Mouse (Mus musculus): Measurements from ENCODE around the gene Il3.

Gene Il3

GRCm38 (mm10) chr11:54287821-54288453 lies 20.9 kb upstream of the Il3 start:
- DNase-seq (ENCODE audit: extremely low read depth, low read depth, low spot score): no peak

- no peak for DNase-seq (ENCODE audit: extremely low read depth, low read depth, low spot score)
These were observed 4.4 kb upstream of the Il3 start for GRCm38 (mm10) chr11:54271437-54271949.

GRCm38 (mm10) chr11:54269191-54269896 lies 2.3 kb upstream of the Il3 start:
- no peak for DNase-seq (ENCODE audit: extremely low read depth, low read depth, low spot score)

- no peak for DNase-seq (ENCODE audit: extremely low read depth, low read depth, low spot score)
These were observed 2.5 kb downstream of the Il3 start for GRCm38 (mm10) chr11:54264542-54264941.

GRCm38 (mm10) chr11:54263405-54264031 lies 3.6 kb downstream of the Il3 start:
- DNase-seq (ENCODE audit: extremely low read depth, low read depth, low spot score): no peak

GRCm38 (mm10) chr11:54256624-54257376 lies 10.3 kb downstream of the Il3 start:
- DNase-seq (ENCODE audit: extremely low read depth, low read depth, low spot score): no peak

- no peak for DNase-seq (ENCODE audit: extremely low read depth, low read depth, low spot score)
These were observed 13.0 kb downstream of the Il3 start for GRCm38 (mm10) chr11:54254114-54254513.

- DNase-seq (ENCODE audit: extremely low read depth, low read depth, low spot score): no peak
These were observed 16.5 kb downstream of the Il3 start for GRCm38 (mm10) chr11:54250575-54250974.

- DNase-seq (ENCODE audit: extremely low read depth, low read depth, low spot score): no peak
These were observed 17.3 kb downstream of the Il3 start for GRCm38 (mm10) chr11:54249748-54250147.

- no peak for DNase-seq (ENCODE audit: extremely low read depth, low read depth, low spot score)
These were observed 17.9 kb downstream of the Il3 start, which contains the start of gene Csf2 for GRCm38 (mm10) chr11:54248940-54249717. Csf2 (minus strand) TSS chr11:54249667.

- DNase-seq (ENCODE audit: extremely low read depth, low read depth, low spot score): no peak
These were observed 19.7 kb downstream of the Il3 start for GRCm38 (mm10) chr11:54247251-54247950.

GRCm38 (mm10) chr11:54244465-54244864 lies 22.6 kb downstream of the Il3 start:
- DNase-seq (ENCODE audit: extremely low read depth, low read depth, low spot score): no peak

- DNase-seq (ENCODE audit: extremely low read depth, low read depth, low spot score): no peak
These were observed 24.6 kb downstream of the Il3 start for GRCm38 (mm10) chr11:54242494-54242893.

- no peak for DNase-seq (ENCODE audit: extremely low read depth, low read depth, low spot score)
These were observed 30.1 kb downstream of the Il3 start for GRCm38 (mm10) chr11:54236939-54237338.

- no peak for DNase-seq (ENCODE audit: extremely low read depth, low read depth, low spot score)
These were observed 39.6 kb downstream of the Il3 start for GRCm38 (mm10) chr11:54227478-54227877.

GRCm38 (mm10) chr11:54224475-54224986 lies 42.5 kb downstream of the Il3 start:
- no peak for DNase-seq (ENCODE audit: extremely low read depth, low read depth, low spot score)

GRCm38 (mm10) chr11:54223637-54224474 lies 43.2 kb downstream of the Il3 start:
- DNase-seq (ENCODE audit: extremely low read depth, low read depth, low spot score): no peak

GRCm38 (mm10) chr11:54219903-54220740 lies 47.0 kb downstream of the Il3 start:
- DNase-seq (ENCODE audit: extremely low read depth, low read depth, low spot score): no peak
